Mouse (Mus musculus): Measurements from ENCODE around the gene Ppox.
"Not testable (repeated sequence)": the region's sequence is repeated elsewhere in the genome, so short reads cannot be mapped to it uniquely, and the experiment has no call there.

The Ppox gene

GRCm38 (mm10) chr1:171241952-171242351, 39.0 kb downstream of the Ppox start:
- not testable (repeated sequence) for DNase-seq (ENCODE audit: low read depth, low spot score)

GRCm38 (mm10) chr1:171240911-171241310, 40.1 kb downstream of the Ppox start:
- DNase-seq (ENCODE audit: low read depth, low spot score): no peak

GRCm38 (mm10) chr1:171239992-171240744, 40.8 kb downstream of the Ppox start:
- DNase-seq (ENCODE audit: low read depth, low spot score): no peak

- DNase-seq (ENCODE audit: low read depth, low spot score): peak; percentile 89
These were observed 42.5 kb downstream of the Ppox start for GRCm38 (mm10) chr1:171238463-171238862.

GRCm38 (mm10) chr1:171237438-171237837, 43.5 kb downstream of the Ppox start:
- no peak for DNase-seq (ENCODE audit: low read depth, low spot score)

GRCm38 (mm10) chr1:171235791-171236190, 45.2 kb downstream of the Ppox start:
- DNase-seq (ENCODE audit: low read depth, low spot score): no peak

- DNase-seq (ENCODE audit: low read depth, low spot score): no peak
These were observed 46.4 kb downstream of the Ppox start for GRCm38 (mm10) chr1:171234538-171234937.

- no peak for DNase-seq (ENCODE audit: low read depth, low spot score)
These were observed 46.9 kb downstream of the Ppox start, which contains the start of gene Fcer1g for GRCm38 (mm10) chr1:171234126-171234525. TSS of gene Fcer1g (minus strand) at chr1:171234365.

GRCm38 (mm10) chr1:171232800-171233730, 47.9 kb downstream of the Ppox start:
- no peak for DNase-seq (ENCODE audit: low read depth, low spot score)

GRCm38 (mm10) chr1:171232348-171232747, 48.6 kb downstream of the Ppox start:
- no peak for DNase-seq (ENCODE audit: low read depth, low spot score)

GRCm38 (mm10) chr1:171231844-171232243, 49.1 kb downstream of the Ppox start:
- DNase-seq (ENCODE audit: low read depth, low spot score): no peak

GRCm38 (mm10) chr1:171230215-171230614, 50.8 kb downstream of the Ppox start:
- no peak for DNase-seq (ENCODE audit: low read depth, low spot score)

GRCm38 (mm10) chr1:171229750-171230149, 51.2 kb downstream of the Ppox start:
- no peak for DNase-seq (ENCODE audit: low read depth, low spot score)

GRCm38 (mm10) chr1:171227879-171228278, 53.1 kb downstream of the Ppox start:
- no peak for DNase-seq (ENCODE audit: low read depth, low spot score)

GRCm38 (mm10) chr1:171226780-171227179, 54.2 kb downstream of the Ppox start:
- no peak for DNase-seq (ENCODE audit: low read depth, low spot score)

Data from ZHBTc4 (cell line).